Mouse (Mus musculus) thymus, adult 2 months (tissue): ENCODE measurements around the gene Zdhhc11.

Experiments used
- CTCF ChIP-seq: fragments of 200-500 bp; IDR thresholded peaks from 2 replicates; pipeline ENCODE4 v1.5.1; 2012; ENCODE audit warnings: mild to moderate bottlenecking, control low read depth, low read length, moderate library complexity, borderline replicate concordance; ENCODE audit not compliant: control insufficient read depth, poor library complexity, insufficient read depth; ENCODE audit errors: extremely low read depth
- POLR2A ChIP-seq: fragments of 200-500 bp; IDR thresholded peaks from 2 replicates; pipeline ENCODE4 v1.6.1; 2012; ENCODE audit warnings: mild to moderate bottlenecking, low read length, control low read depth, moderate library complexity; ENCODE audit not compliant: control insufficient read depth, poor library complexity, insufficient read depth; ENCODE audit errors: extremely low read depth

- TF ChIP-seq CTCF: no peak
- no peak for TF ChIP-seq POLR2A
These were observed 46.4 kb downstream of the Zdhhc11 start for GRCm38 (mm10) chr13:74009791-74010614.
